ENCODE assay signal across 32 mouse cellular contexts in genomic region chr1:127470175-127470574, GRCm38 (mm10).
DNase-seq lines count a peak whose midpoint lies in the region; ATAC-seq and TF ChIP-seq lines count a peak whose summit lies in the region.
"Had no signal": no experiment of that assay in that cellular context is flagged by ENCODE, and none has a peak within 500 bp of the region (broad histone marks: within the 10 kb centered on the region; RNA-seq: fewer than 3 reads in every experiment).

No protein-coding gene starts in this region.

- H3K36me3 ChIP-seq in thymus, adult 2 months (ENCODE audit: control insufficient read depth, insufficient read depth, low read length): peaks cover 15% of the 10 kb centered on the region
- H3K36me3 ChIP-seq: G1E; liver, embryonic 13.5 days; midbrain, embryonic 15.5 days had no signal

- ATAC-seq in granulocyte monocyte progenitor cell, adult 5-6 weeks (replicated peaks; ENCODE audit: poor library complexity, severe bottlenecking): peak; percentile 61
- ATAC-seq: forebrain, embryonic 14.5 days; inflammation-experienced regulatory T-cells, adult 6 months; midbrain, embryonic 15.5 days had no signal

- DNase-seq in thymus, adult 2 months: peak; percentile 9
- DNase-seq in thymus, postnatal 36 days: no peak
- DNase-seq in B cell, adult 2 months: peak; percentile 10 to 33
- DNase-seq in layer of hippocampus, adult 2 months (ENCODE audit: low spot score in 2 of 2): no peak
- no peak for DNase-seq in embryo, embryonic 10 days (ENCODE audit: low spot score)
- no peak for DNase-seq in gastrocnemius, adult 2 months
- DNase-seq: adrenal gland, postnatal 14 days; cerebellum, adult 18-20 months; cerebellum, postnatal 10 days; gastrocnemius, postnatal 25 days; heart, adult 2 months; heart, postnatal 10 days; kidney, adult 11 months; kidney, postnatal 14 days; left cerebral cortex, postnatal 4 days; liver, embryonic 13.5 days; lung, adult 2 months; lung, postnatal 10 days; right cerebral cortex, postnatal 25 days; spleen, adult 18-20 months; thymus, postnatal 4 days had no signal

- TF ChIP-seq CTCF in thymus, adult 2 months (IDR thresholded peaks at IDR 0.05; ENCODE audit: borderline replicate concordance, control insufficient read depth, extremely low read depth, insufficient read depth, low read length, poor library complexity): no peak
- TF ChIP-seq CTCF in layer of hippocampus, adult 2 months (conservative IDR thresholded peaks at IDR 0.05): no peak
- TF ChIP-seq CTCF in gastrocnemius, adult 2 months (IDR thresholded peaks at IDR 0.05): no peak

- no peak overlapping the region for H3K4me3 ChIP-seq in thymus, adult 2 months (ENCODE audit: control insufficient read depth, insufficient read depth, low read length)
- H3K4me3 ChIP-seq in layer of hippocampus, adult 2 months: no peak overlapping the region
- no peak overlapping the region for H3K4me3 ChIP-seq in gastrocnemius, adult 2 months
- H3K4me3 ChIP-seq: heart, adult 2 months; heart, embryonic 13.5 days; hindbrain, embryonic 10.5 days; hindbrain, embryonic 15.5 days; liver, embryonic 13.5 days; midbrain, embryonic 10.5 days; midbrain, embryonic 15.5 days; neural tube, embryonic 15.5 days had no signal

- WGBS in thymus, adult 2 months: 55% methylated on average over 4 of the region's 4 CpGs

- H3K4me1 ChIP-seq in thymus, adult 2 months (replicated peaks; ENCODE audit: control insufficient read depth, insufficient read depth, low read length): peaks cover 12% of the 10 kb centered on the region
- H3K4me1 ChIP-seq: hindbrain, embryonic 10.5 days; hindbrain, embryonic 15.5 days; liver, embryonic 13.5 days; midbrain, embryonic 10.5 days; midbrain, embryonic 15.5 days; neural tube, embryonic 15.5 days had no signal

- TF ChIP-seq POLR2A in thymus, adult 2 months (IDR thresholded peaks at IDR 0.05; ENCODE audit: control insufficient read depth, extremely low read depth, insufficient read depth, low read length, poor library complexity): no peak

- intact Hi-C loops in gastrocnemius, adult 2 months (cut with DNase I): no loop called here

- H3K27ac ChIP-seq in thymus, adult 2 months (ENCODE audit: control insufficient read depth, insufficient read depth, low read length): peak overlapping the region; percentile 12; the same call in 1 of the 2 replicates
- H3K27ac ChIP-seq in layer of hippocampus, adult 2 months: no peak overlapping the region
- no peak overlapping the region for H3K27ac ChIP-seq in gastrocnemius, adult 2 months
- H3K27ac ChIP-seq: heart, adult 2 months; heart, embryonic 13.5 days; hindbrain, embryonic 10.5 days; hindbrain, embryonic 15.5 days; liver, embryonic 13.5 days; macrophage; midbrain, embryonic 10.5 days; midbrain, embryonic 15.5 days; neural tube, embryonic 15.5 days had no signal

- H3K27me3 ChIP-seq in thymus, adult 2 months (ENCODE audit: control insufficient read depth, insufficient read depth, low read length): no peaks in the 10 kb centered on the region
- H3K27me3 ChIP-seq: heart, embryonic 13.5 days; hindbrain, embryonic 15.5 days; liver, embryonic 13.5 days; midbrain, embryonic 15.5 days; neural tube, embryonic 15.5 days had no signal

Comparison
In these comparisons a context has a peak if more than half of its experiments do, and no peak if none do; other contexts are left out.
1. DNase-seq: peak in thymus, adult 2 months (single experiment) and B cell, adult 2 months (2 of 2); none in thymus, postnatal 36 days (0 of 2), layer of hippocampus, adult 2 months (0 of 2), embryo, embryonic 10 days (single experiment) and gastrocnemius, adult 2 months (single experiment).